Mouse (Mus musculus): ENCODE measurements at regions not wholly inside any gene's neighbourhood (a gene's known extent, or its start where the extent isn't known, plus 50 kb on each side); places are given as distances from the start of the nearest gene placed in this dataset.

GRCm38 (mm10) chr3:20973077-20973476, 606.1 kb upstream of the Agtr1b start:
- ATAC-seq (ENCODE audit: poor library complexity, severe bottlenecking) = no peak

Measured in megakaryocyte, adult 5-6 weeks (primary cell).